Mouse (Mus musculus) midbrain, embryonic 11.5 days (tissue): ENCODE measurements around the gene Mlh1. TPM values are rescaled to one million over a fixed set of nuclear protein-coding genes. Genes with fewer than 3 reads are reported as not detected.
A peak's percentile ranks its signal among the peaks of the same experiment; 100 is the strongest.

Experiments
- ATAC-seq: fragments of 200-750 bp; cut with Nextera tagmentation; 2 replicates; pipeline ENCODE4 v1.8.0; 2017; ENCODE audit warnings: moderate TSS enrichment, moderate library complexity; ENCODE audit not compliant: low FRiP score
- DNase-seq: peaks from one replicate; pipeline ENCODE4 v3.0.0; 2015; ENCODE audit warnings: low spot score; ENCODE audit errors: missing footprints
- H3K27ac ChIP-seq: fragments of 300-500 bp; sonication (generic); 2 replicates; pipeline ENCODE4 v1.5.1; 2014; ENCODE audit warnings: low read depth, low read length
- H3K27me3 ChIP-seq: fragments of 300-500 bp; sonication (generic); 2 replicates; pipeline ENCODE4 v1.6.1; 2014; ENCODE audit warnings: mild to moderate bottlenecking, low read length, moderate library complexity, mixed read lengths; ENCODE audit not compliant: control insufficient read depth, insufficient read depth
- H3K36me3 ChIP-seq: fragments of 300-500 bp; sonication (generic); 2 replicates; pipeline ENCODE4 v1.6.1; 2014; ENCODE audit warnings: mild to moderate bottlenecking, low read length, moderate library complexity, mixed read lengths; ENCODE audit not compliant: control insufficient read depth, insufficient read depth
- H3K4me1 ChIP-seq: fragments of 300-500 bp; sonication (generic); 2 replicates; pipeline ENCODE4 v1.6.1; 2014; ENCODE audit warnings: low read length; ENCODE audit not compliant: control insufficient read depth, insufficient read depth
- H3K4me2 ChIP-seq: fragments of 300-500 bp; sonication (generic); 2 replicates; pipeline ENCODE4 v1.6.1; 2014; ENCODE audit warnings: mild to moderate bottlenecking, moderate library complexity
- H3K4me3 ChIP-seq: fragments of 300-500 bp; sonication (generic); 2 replicates; pipeline ENCODE4 v1.5.1; 2014; ENCODE audit warnings: low read depth, low read length
- H3K9ac ChIP-seq: fragments of 300-500 bp; sonication (generic); 2 replicates; pipeline ENCODE4 v1.6.1; 2014; ENCODE audit warnings: low read length
- H3K9me3 ChIP-seq: fragments of 300-500 bp; sonication (generic); 2 replicates; pipeline ENCODE4 v1.6.1; 2016; ENCODE audit warnings: low read length; ENCODE audit not compliant: control insufficient read depth
- WGBS: fragments of 180-500 bp; shearing (Covaris S2); extraction: QIAGEN DNeasy Blood & Tissue Kit; methylation state at CpG from one replicate; pipeline ENCODE4 v1.1.7; 2014; 5-methylcytosine and 5-hydroxymethylcytosine counted together
- polyA plus RNA-seq: library from polyadenylated mRNA; unstranded; fragments of >200 nt; fragmentation: Nextera tagmentation; extraction: Ambion mirVana; gene quantifications from 2 replicates; pipeline ENCODE4 v1.2.1, GENCODE M21; 2014

Gene Mlh1
- polyA plus RNA-seq, 1 experiment from 2014 or later = 55.4 TPM

GRCm38 (mm10) chr9:111306142-111306541 is 34.6 kb upstream of the Mlh1 start:
- Histone ChIP-seq H3K36me3 (no peaks in the 10 kb centered on the region), H3K4me3 (no peak overlapping the region), H3K9me3 (no peaks in the 10 kb centered on the region; the same call in 1 of the 2 replicates), H3K27me3 (peaks cover 12% of the 10 kb centered on the region), H3K4me2 (no peak overlapping the region), H3K4me1 (no peaks in the 10 kb centered on the region), H3K27ac (no peak overlapping the region), H3K9ac (no peak overlapping the region)
- 92% methylated on average over 7 of the region's 7 CpGs for WGBS
- no peak for DNase-seq
- no peak for ATAC-seq

- H3K4me2 ChIP-seq = no peak overlapping the region
- no peaks in the 10 kb centered on the region for H3K27me3 ChIP-seq
- WGBS = 91% methylated on average over 6 of the region's 6 CpGs
Observed at GRCm38 (mm10) chr9:111304036-111304435, 32.4 kb upstream of the Mlh1 start.

GRCm38 (mm10) chr9:111302196-111302831 is 30.7 kb upstream of the Mlh1 start:
- Histone ChIP-seq H3K27ac (no peak overlapping the region), H3K4me2 (no peak overlapping the region), H3K9me3 (no peaks in the 10 kb centered on the region), H3K9ac (no peak overlapping the region), H3K4me1 (no peaks in the 10 kb centered on the region), H3K4me3 (no peak overlapping the region), H3K27me3 (no peaks in the 10 kb centered on the region), H3K36me3 (no peaks in the 10 kb centered on the region)
- DNase-seq (no peak), ATAC-seq (no peak)
- WGBS = 71% methylated on average over 12 of the region's 12 CpGs

More at GRCm38 (mm10) chr9:111304036-111304435, 32.4 kb upstream of the Mlh1 start:
- Histone ChIP-seq H3K4me1 (no peaks in the 10 kb centered on the region), H3K27ac (no peak overlapping the region), H3K9ac (no peak overlapping the region), H3K4me3 (no peak overlapping the region), H3K36me3 (no peaks in the 10 kb centered on the region), H3K9me3 (no peaks in the 10 kb centered on the region)
- ATAC-seq (no peak), DNase-seq (no peak)

GRCm38 (mm10) chr9:111298606-111299005 is 27.0 kb upstream of the Mlh1 start:
- H3K4me1 ChIP-seq = no peaks in the 10 kb centered on the region

GRCm38 (mm10) chr9:111296433-111296832 is 24.8 kb upstream of the Mlh1 start:
- Histone ChIP-seq H3K27ac (no peak overlapping the region), H3K4me3 (no peak overlapping the region), H3K36me3 (no peaks in the 10 kb centered on the region), H3K9ac (no peak overlapping the region), H3K4me2 (no peak overlapping the region), H3K9me3 (no peaks in the 10 kb centered on the region), H3K4me1 (no peaks in the 10 kb centered on the region), H3K27me3 (no peaks in the 10 kb centered on the region)
- no peak for ATAC-seq
- DNase-seq = peak; percentile 66
- WGBS = 80% methylated on average over 7 of the region's 7 CpGs

More at GRCm38 (mm10) chr9:111298606-111299005, 27.0 kb upstream of the Mlh1 start:
- Histone ChIP-seq H3K4me2 (no peak overlapping the region), H3K27ac (no peak overlapping the region), H3K9me3 (no peaks in the 10 kb centered on the region), H3K27me3 (no peaks in the 10 kb centered on the region), H3K36me3 (no peaks in the 10 kb centered on the region), H3K4me3 (no peak overlapping the region), H3K9ac (no peak overlapping the region)
- ATAC-seq (no peak), DNase-seq (peak; percentile 33)
- 95% methylated on average over 2 of the region's 2 CpGs for WGBS

- H3K36me3 ChIP-seq = no peaks in the 10 kb centered on the region
- DNase-seq (peak; percentile 28), ATAC-seq (no peak)
- H3K4me2 ChIP-seq = no peak overlapping the region
- 73% methylated on average over 2 of the region's 2 CpGs for WGBS
- no peak overlapping the region for H3K9ac ChIP-seq
- no peak overlapping the region for H3K27ac ChIP-seq
- no peaks in the 10 kb centered on the region for H3K9me3 ChIP-seq
- H3K27me3 ChIP-seq = no peaks in the 10 kb centered on the region
- no peaks in the 10 kb centered on the region for H3K4me1 ChIP-seq
- no peak overlapping the region for H3K4me3 ChIP-seq
Observed at GRCm38 (mm10) chr9:111295323-111295722, 23.7 kb upstream of the Mlh1 start.

- no peak for DNase-seq
- WGBS = 96% methylated on average over 6 of the region's 6 CpGs
- Histone ChIP-seq H3K27me3 (no peaks in the 10 kb centered on the region), H3K27ac (no peak overlapping the region), H3K4me2 (no peak overlapping the region), H3K36me3 (no peaks in the 10 kb centered on the region), H3K4me3 (no peak overlapping the region), H3K9me3 (no peaks in the 10 kb centered on the region), H3K9ac (no peak overlapping the region), H3K4me1 (no peaks in the 10 kb centered on the region)
- no peak for ATAC-seq
Observed at GRCm38 (mm10) chr9:111294911-111295310, 23.3 kb upstream of the Mlh1 start.

- no peak overlapping the region for H3K9ac ChIP-seq
- no peak overlapping the region for H3K4me3 ChIP-seq
- WGBS = 85% methylated on average over 4 of the region's 4 CpGs
- H3K4me1 ChIP-seq = no peaks in the 10 kb centered on the region
- ATAC-seq (no peak), DNase-seq (no peak)
- no peaks in the 10 kb centered on the region for H3K36me3 ChIP-seq
- H3K27ac ChIP-seq = no peak overlapping the region
- H3K4me2 ChIP-seq = no peak overlapping the region
- no peaks in the 10 kb centered on the region for H3K9me3 ChIP-seq
- no peaks in the 10 kb centered on the region for H3K27me3 ChIP-seq
Observed at GRCm38 (mm10) chr9:111293234-111293633, 21.6 kb upstream of the Mlh1 start.

GRCm38 (mm10) chr9:111290539-111291100 is 19.0 kb upstream of the Mlh1 start:
- H3K9ac ChIP-seq = no peak overlapping the region
- no peak for ATAC-seq
- no peaks in the 10 kb centered on the region for H3K36me3 ChIP-seq
- no peak overlapping the region for H3K4me2 ChIP-seq
- no peak overlapping the region for H3K27ac ChIP-seq
- peaks cover under 1% of the 10 kb centered on the region for H3K4me1 ChIP-seq
- no peak overlapping the region for H3K4me3 ChIP-seq
- H3K9me3 ChIP-seq = no peaks in the 10 kb centered on the region
- peak; percentile 84 for DNase-seq
- no peaks in the 10 kb centered on the region for H3K27me3 ChIP-seq
- WGBS = 68% methylated on average over 11 of the region's 11 CpGs
